Mouse (Mus musculus) adrenal gland, adult (tissue): ENCODE measurements at regions not wholly inside any gene's neighbourhood (a gene's known extent, or its start where the extent isn't known, plus 50 kb on each side); places are given as distances from the start of the nearest gene placed in this dataset.

ENCODE experiments used
- DNase-seq, 2 experiments: peaks; one replicate each; pipeline ENCODE4 v3.0.0; 2022 to 2023; ENCODE audit warnings: low spot score in 1 of 2; ENCODE audit not compliant: inconsistent age in 2 of 2

- no peak for DNase-seq
Measured at GRCm38 (mm10) chr1:71851268-71851667, 198.3 kb upstream of the Fn1 start.

- DNase-seq: no peak
Measured at GRCm38 (mm10) chr1:71848656-71849055, 195.7 kb upstream of the Fn1 start.

GRCm38 (mm10) chr1:71844938-71845685, 192.1 kb upstream of the Fn1 start:
- DNase-seq: no peak

GRCm38 (mm10) chr1:71837764-71838163, 184.8 kb upstream of the Fn1 start:
- DNase-seq: no peak

- DNase-seq: no peak
Measured at GRCm38 (mm10) chr1:71837039-71837648, 184.1 kb upstream of the Fn1 start.

- DNase-seq: no peak
Measured at GRCm38 (mm10) chr1:71830379-71830778, 177.4 kb upstream of the Fn1 start.

- DNase-seq: no peak
Measured at GRCm38 (mm10) chr1:71824410-71824809, 171.4 kb upstream of the Fn1 start.

GRCm38 (mm10) chr1:71822123-71822522, 169.1 kb upstream of the Fn1 start:
- DNase-seq: no peak

GRCm38 (mm10) chr1:71821099-71821498, 168.1 kb upstream of the Fn1 start:
- no peak for DNase-seq

- peak in 1 of 2 experiments; percentile 23 for DNase-seq
Measured at GRCm38 (mm10) chr1:71816306-71816705, 163.3 kb upstream of the Fn1 start.

GRCm38 (mm10) chr1:71814141-71814540, 161.1 kb upstream of the Fn1 start:
- no peak for DNase-seq

- no peak for DNase-seq
Measured at GRCm38 (mm10) chr1:71812171-71812695, 159.2 kb upstream of the Fn1 start.

GRCm38 (mm10) chr1:71811196-71811788, 158.3 kb upstream of the Fn1 start:
- DNase-seq: no peak

- no peak for DNase-seq
Measured at GRCm38 (mm10) chr1:71808005-71808404, 155.0 kb upstream of the Fn1 start.

- DNase-seq: peak in 1 of 2 experiments; percentile 25
Measured at GRCm38 (mm10) chr1:71807586-71807985, 154.6 kb upstream of the Fn1 start.

- DNase-seq: no peak
Measured at GRCm38 (mm10) chr1:71801283-71802066, 148.5 kb upstream of the Fn1 start.

GRCm38 (mm10) chr1:71800581-71800980, 147.6 kb upstream of the Fn1 start:
- DNase-seq: peak in 1 of 2 experiments; percentile 27

GRCm38 (mm10) chr1:71798636-71799035, 145.6 kb upstream of the Fn1 start:
- no peak for DNase-seq

- DNase-seq: no peak
Measured at GRCm38 (mm10) chr1:71788408-71788807, 135.4 kb upstream of the Fn1 start.

- no peak for DNase-seq
Measured at GRCm38 (mm10) chr1:71784880-71785279, 131.9 kb upstream of the Fn1 start.

GRCm38 (mm10) chr1:71778292-71778691, 125.3 kb upstream of the Fn1 start:
- no peak for DNase-seq
